Mouse (Mus musculus) myocyte (in vitro differentiated cells): ENCODE results near the gene Dhx34. TPM values are rescaled to one million over a fixed set of nuclear protein-coding genes. Genes with fewer than 3 reads are reported as not detected.

Experiments
- H3K27me3 ChIP-seq: one replicate; pipeline ENCODE4 v1.6.1; 2011; ENCODE audit not compliant: control insufficient read depth, insufficient read depth, insufficient read length
- H3K36me3 ChIP-seq: one replicate; pipeline ENCODE4 v1.6.1; 2011; ENCODE audit not compliant: control insufficient read depth, insufficient read depth
- H3K4me2 ChIP-seq: one replicate; pipeline ENCODE4 v1.6.1; 2011; ENCODE audit warnings: low read depth, control low read depth
- H3K4me3 ChIP-seq: one replicate; pipeline ENCODE4 v1.5.1; 2011; ENCODE audit warnings: mild to moderate bottlenecking, control low read depth, moderate library complexity
- H3K79me2 ChIP-seq: one replicate; pipeline ENCODE4 v1.6.1; 2011; ENCODE audit not compliant: control insufficient read depth, insufficient read depth
- H3ac ChIP-seq: one replicate; pipeline ENCODE4 v1.6.1; 2011; ENCODE audit not compliant: control insufficient read depth, insufficient read length
- CEBPB ChIP-seq: IDR thresholded peaks from 2 replicates; pipeline ENCODE4 v1.6.1; 2011; ENCODE audit warnings: mild to moderate bottlenecking, moderate library complexity; ENCODE audit not compliant: poor library complexity, insufficient read depth, severe bottlenecking
- E2F4 ChIP-seq: IDR thresholded peaks from one replicate; pipeline ENCODE4 v1.6.1; 2011; ENCODE audit warnings: mild to moderate bottlenecking, control low read depth, moderate library complexity; ENCODE audit not compliant: insufficient read depth
- MAX ChIP-seq: IDR thresholded peaks from one replicate; pipeline ENCODE4 v1.6.1; 2011; ENCODE audit warnings: low read depth, mild to moderate bottlenecking, control low read depth
- MYOD1 ChIP-seq, 3 experiments: IDR thresholded peaks; one replicate each; pipeline ENCODE4 v1.6.1; 2011; ENCODE audit warnings: control low read depth in 2 of 3, low read depth in 2 of 3, mild to moderate bottlenecking in 2 of 3, moderate library complexity in 1 of 3; ENCODE audit not compliant: insufficient read length in 2 of 3, control insufficient read depth in 1 of 3
- MYOG ChIP-seq, 3 experiments: IDR thresholded peaks; one replicate each; pipeline ENCODE4 v1.6.1; 2011; ENCODE audit warnings: control low read depth in 2 of 3, low read depth in 2 of 3, mild to moderate bottlenecking in 2 of 3; ENCODE audit not compliant: insufficient read length in 2 of 3, control insufficient read depth in 1 of 3, insufficient read depth in 1 of 3
- POLR2A ChIP-seq: IDR thresholded peaks from one replicate; pipeline ENCODE4 v1.6.1; 2011; ENCODE audit warnings: low read depth, mild to moderate bottlenecking, control low read depth, moderate library complexity; ENCODE audit not compliant: insufficient read length
- POLR2AphosphoS2 ChIP-seq: IDR thresholded peaks from one replicate; pipeline ENCODE4 v1.6.1; 2011; ENCODE audit warnings: low read depth, control low read depth; ENCODE audit not compliant: insufficient read length
- REST ChIP-seq: IDR thresholded peaks from one replicate; pipeline ENCODE4 v1.6.1; 2011; ENCODE audit warnings: mild to moderate bottlenecking, control low read depth, moderate library complexity; ENCODE audit not compliant: insufficient read depth, insufficient read length
- SRF ChIP-seq: IDR thresholded peaks from one replicate; pipeline ENCODE4 v1.6.1; 2011; ENCODE audit warnings: low read depth; ENCODE audit not compliant: control insufficient read depth, insufficient read length
- TCF12 ChIP-seq: IDR thresholded peaks from one replicate; pipeline ENCODE4 v1.6.1; 2011; ENCODE audit warnings: mild to moderate bottlenecking, control low read depth; ENCODE audit not compliant: poor library complexity, insufficient read depth, severe bottlenecking
- TCF3 ChIP-seq: IDR thresholded peaks from one replicate; pipeline ENCODE4 v1.6.1; 2011; ENCODE audit warnings: low read depth, control low read depth; ENCODE audit not compliant: insufficient read length
- USF1 ChIP-seq: IDR thresholded peaks from one replicate; pipeline ENCODE4 v1.6.1; 2011; ENCODE audit warnings: low read depth, mild to moderate bottlenecking, control low read depth, moderate library complexity
- polyA plus RNA-seq: library from polyadenylated mRNA; unstranded; fragments of >200 nt; fragmentation: generic; extraction: Trizol; gene quantifications from one replicate; pipeline ENCODE4 v1.2.1, GENCODE M21; 2012; ENCODE audit warnings: missing spikeins

Dhx34 gene
- polyA plus RNA-seq, 1 experiment, result 9.0 TPM

- Histone ChIP-seq H3K4me3 (no peak overlapping the region), H3K4me2 (no peak overlapping the region), H3K27me3 (peaks cover 21% of the 10 kb centered on the region), H3K79me2 (no peaks in the 10 kb centered on the region), H3ac (no peak overlapping the region), H3K36me3 (no peaks in the 10 kb centered on the region)
- no peak for TF ChIP-seq REST
- TF ChIP-seq MYOD1 (IDR thresholded peaks at IDR 0.05; ENCODE audit: control insufficient read depth in 1 of 3, insufficient read length in 2 of 3, low read depth in 2 of 3), result no peak
- no peak for TF ChIP-seq E2F4
- TF ChIP-seq SRF, result no peak
- TF ChIP-seq POLR2AphosphoS2, result no peak
- no peak for TF ChIP-seq USF1
- TF ChIP-seq MAX, result no peak
- no peak for TF ChIP-seq CEBPB
- no peak for TF ChIP-seq TCF3
- no peak for TF ChIP-seq MYOG (IDR thresholded peaks at IDR 0.05; ENCODE audit: control insufficient read depth in 1 of 3, insufficient read depth in 1 of 3, insufficient read length in 2 of 3, low read depth in 2 of 3)
- TF ChIP-seq TCF12, result no peak
- no peak for TF ChIP-seq POLR2A
Measured at GRCm38 (mm10) chr7:16192315-16192714, 29.5 kb downstream of the Dhx34 start.

GRCm38 (mm10) chr7:16187494-16187893, 34.3 kb downstream of the Dhx34 start:
- Histone ChIP-seq H3K4me2 (no peak overlapping the region), H3K79me2 (no peaks in the 10 kb centered on the region), H3ac (no peak overlapping the region), H3K4me3 (no peak overlapping the region), H3K36me3 (no peaks in the 10 kb centered on the region), H3K27me3 (peaks cover 21% of the 10 kb centered on the region)
- TF ChIP-seq MYOG (IDR thresholded peaks at IDR 0.05; ENCODE audit: control insufficient read depth in 1 of 3, insufficient read depth in 1 of 3, insufficient read length in 2 of 3, low read depth in 2 of 3) (no peak), CEBPB (no peak), POLR2A (no peak), MYOD1 (IDR thresholded peaks at IDR 0.05; ENCODE audit: control insufficient read depth in 1 of 3, insufficient read length in 2 of 3, low read depth in 2 of 3) (no peak), REST (no peak), TCF12 (no peak), MAX (no peak), SRF (no peak), POLR2AphosphoS2 (no peak), E2F4 (no peak), USF1 (no peak), TCF3 (no peak)

- H3K36me3 ChIP-seq, result no peaks in the 10 kb centered on the region
- H3K79me2 ChIP-seq, result no peaks in the 10 kb centered on the region
- H3K27me3 ChIP-seq, result peaks cover under 1% of the 10 kb centered on the region
- no peak overlapping the region for H3ac ChIP-seq
- TF ChIP-seq MYOD1 (IDR thresholded peaks at IDR 0.05; ENCODE audit: control insufficient read depth in 1 of 3, insufficient read length in 2 of 3, low read depth in 2 of 3) (no peak), MYOG (IDR thresholded peaks at IDR 0.05; ENCODE audit: control insufficient read depth in 1 of 3, insufficient read depth in 1 of 3, insufficient read length in 2 of 3, low read depth in 2 of 3) (peak in 1 of 3 experiments; percentile 46), REST (peak; percentile 93)
- H3K4me3 ChIP-seq, result no peak overlapping the region
- H3K4me2 ChIP-seq, result no peak overlapping the region
Measured at GRCm38 (mm10) chr7:16183663-16184062, 38.2 kb downstream of the Dhx34 start.

- no peak overlapping the region for H3ac ChIP-seq
- no peak overlapping the region for H3K4me2 ChIP-seq
- TF ChIP-seq CEBPB, result no peak
- TF ChIP-seq TCF3, result no peak
- no peak for TF ChIP-seq MAX
- TF ChIP-seq POLR2A, result no peak
- TF ChIP-seq USF1, result no peak
- no peak for TF ChIP-seq POLR2AphosphoS2
- no peak for TF ChIP-seq MYOG (IDR thresholded peaks at IDR 0.05; ENCODE audit: control insufficient read depth in 1 of 3, insufficient read depth in 1 of 3, insufficient read length in 2 of 3, low read depth in 2 of 3)
- no peaks in the 10 kb centered on the region for H3K79me2 ChIP-seq
- no peaks in the 10 kb centered on the region for H3K36me3 ChIP-seq
- no peak overlapping the region for H3K4me3 ChIP-seq
- H3K27me3 ChIP-seq, result peaks cover 10% of the 10 kb centered on the region
Measured at GRCm38 (mm10) chr7:16178114-16178513, 43.7 kb downstream of the Dhx34 start.

- Histone ChIP-seq H3K4me2 (peak overlapping the region; percentile 76), H3ac (peak overlapping the region; percentile 2), H3K27me3 (peaks cover 14% of the 10 kb centered on the region), H3K79me2 (no peaks in the 10 kb centered on the region), H3K4me3 (peak overlapping the region; percentile 18), H3K36me3 (no peaks in the 10 kb centered on the region)
- TF ChIP-seq TCF12, result no peak
- TF ChIP-seq CEBPB, result no peak
- TF ChIP-seq MYOD1 (IDR thresholded peaks at IDR 0.05; ENCODE audit: control insufficient read depth in 1 of 3, insufficient read length in 2 of 3, low read depth in 2 of 3), result no peak
- TF ChIP-seq TCF3, result no peak
- no peak for TF ChIP-seq POLR2A
- TF ChIP-seq SRF, result no peak
- no peak for TF ChIP-seq REST
- TF ChIP-seq MYOG (IDR thresholded peaks at IDR 0.05; ENCODE audit: control insufficient read depth in 1 of 3, insufficient read depth in 1 of 3, insufficient read length in 2 of 3, low read depth in 2 of 3), result no peak
- TF ChIP-seq USF1, result no peak
- no peak for TF ChIP-seq MAX
- no peak for TF ChIP-seq E2F4
- no peak for TF ChIP-seq POLR2AphosphoS2
Measured at GRCm38 (mm10) chr7:16175542-16175931, 46.3 kb downstream of the Dhx34 start.
